8 mouse cellular contexts compared by ENCODE assay signal in genomic region chr3:130730189-130730653, GRCm38 (mm10). TPM values are rescaled to one million over a fixed set of nuclear protein-coding genes. Genes with fewer than 3 reads are reported as not detected.
DNase-seq lines count a peak whose midpoint lies in the region; ATAC-seq and TF ChIP-seq lines count a peak whose summit lies in the region.

TSS of gene Rpl34 (minus strand) at chr3:130730398.

- peak within 1 kb of the TSS; percentile 99 for H3K9ac ChIP-seq in heart, embryonic 11.5 days (ENCODE audit: low read depth, low read length)
- peak within 1 kb of the TSS; percentile 94 for H3K9ac ChIP-seq in kidney, embryonic 16.5 days (replicated peaks; ENCODE audit: low read length)
- peak within 1 kb of the TSS; percentile 94 for H3K9ac ChIP-seq in liver, adult 2 months (ENCODE audit: low read depth, low read length)

- H3K4me2 ChIP-seq in heart, embryonic 11.5 days, result peak within 1 kb of the TSS; percentile 86
- H3K4me2 ChIP-seq in kidney, embryonic 16.5 days (replicated peaks; ENCODE audit: low read depth, low read length), result peak within 1 kb of the TSS; percentile 72
- peak within 1 kb of the TSS; percentile 98 for H3K4me2 ChIP-seq in myocyte (ENCODE audit: low read depth)

- H3K4me3 ChIP-seq in C2C12 (ENCODE audit: insufficient read depth, poor library complexity, severe bottlenecking) (peak within 1 kb of the TSS; percentile 95), myocyte (peak within 1 kb of the TSS; percentile 76)
- H3K4me3 ChIP-seq in erythroblast, embryonic 14.5 days (replicated peaks), result peak within 1 kb of the TSS; percentile 83
- peak within 1 kb of the TSS; percentile 98 for H3K4me3 ChIP-seq in heart, embryonic 11.5 days (ENCODE audit: low read depth, low read length)
- peak within 1 kb of the TSS; percentile 94 for H3K4me3 ChIP-seq in kidney, embryonic 16.5 days (ENCODE audit: low read length)
- H3K4me3 ChIP-seq in liver, adult 2 months (ENCODE audit: insufficient read depth, low read depth, low read length), result peak within 1 kb of the TSS; percentile 82

- WGBS in heart, embryonic 11.5 days (ENCODE audit: insufficient replicate concordance), result under 1% methylated on average over 45 of the region's 45 CpGs
- under 1% methylated on average over 45 of the region's 45 CpGs for WGBS in kidney, embryonic 16.5 days
- under 1% methylated on average over 45 of the region's 45 CpGs for WGBS in liver, adult 2 months

- H3K4me1 ChIP-seq in erythroblast, embryonic 14.5 days (ENCODE audit: control insufficient read depth), result peaks cover 25% of the 10 kb centered on the region
- H3K4me1 ChIP-seq in heart, embryonic 11.5 days (ENCODE audit: control insufficient read depth, insufficient read depth, low read length), result peaks cover 12% of the 10 kb centered on the region; the same call in 1 of the 2 replicates
- H3K4me1 ChIP-seq in kidney, embryonic 16.5 days (ENCODE audit: insufficient read depth, low read length), result peaks cover 21% of the 10 kb centered on the region
- H3K4me1 ChIP-seq in liver, adult 2 months (ENCODE audit: control insufficient read depth, insufficient read depth, low read length), result peaks cover 3% of the 10 kb centered on the region; the same call in 1 of the 2 replicates

- TF ChIP-seq CTCF in C2C12 (IDR thresholded peaks at IDR 0.05; ENCODE audit: control insufficient read depth, insufficient read depth, insufficient read length), result no peak
- TF ChIP-seq CTCF in brain, embryonic 14.5 days (IDR thresholded peaks at IDR 0.05; ENCODE audit: borderline replicate concordance, extremely low read depth, insufficient read depth, insufficient read length), result no peak
- no peak for TF ChIP-seq CTCF in liver, adult 2 months (IDR thresholded peaks at IDR 0.05; ENCODE audit: low read depth, low read length)

- peaks cover 25% of the 10 kb centered on the region for H3K79me3 ChIP-seq in C2C12 (ENCODE audit: low read depth)

- TF ChIP-seq POLR2A in brain, embryonic 14.5 days (IDR thresholded peaks at IDR 0.05; ENCODE audit: borderline replicate concordance, extremely low read depth, insufficient read depth, insufficient read length, poor library complexity, severe bottlenecking), result peak; percentile 72; the same call in 1 of the 2 replicates
- peak; percentile 77 for TF ChIP-seq POLR2A in liver, adult 2 months (IDR thresholded peaks at IDR 0.05; ENCODE audit: extremely low read depth, insufficient read depth, low read length)
- peak; percentile 71 for TF ChIP-seq POLR2A in myocyte (IDR thresholded peaks at IDR 0.05; ENCODE audit: insufficient read length, low read depth)

- H3K79me2 ChIP-seq in C2C12 (ENCODE audit: control insufficient read depth, insufficient read depth), result peaks cover 34% of the 10 kb centered on the region
- peaks cover 6% of the 10 kb centered on the region for H3K79me2 ChIP-seq in liver, adult 2 months (ENCODE audit: control insufficient read depth, insufficient read depth, low read length)
- peaks cover 25% of the 10 kb centered on the region for H3K79me2 ChIP-seq in myocyte (ENCODE audit: control insufficient read depth, insufficient read depth)

- no peaks in the 10 kb centered on the region for H3K9me3 ChIP-seq in erythroblast, embryonic 14.5 days (ENCODE audit: control insufficient read depth, low read length)
- H3K9me3 ChIP-seq in heart, embryonic 11.5 days (replicated peaks; ENCODE audit: control insufficient read depth, low read length), result no peaks in the 10 kb centered on the region
- no peaks in the 10 kb centered on the region for H3K9me3 ChIP-seq in kidney, embryonic 16.5 days (ENCODE audit: low read length)

- peaks cover 41% of the 10 kb centered on the region for H3K36me3 ChIP-seq in C2C12 (ENCODE audit: control insufficient read depth, insufficient read depth)
- H3K36me3 ChIP-seq in erythroblast, embryonic 14.5 days (ENCODE audit: control insufficient read depth), result peaks cover 39% of the 10 kb centered on the region
- peaks cover 24% of the 10 kb centered on the region for H3K36me3 ChIP-seq in heart, embryonic 11.5 days (ENCODE audit: control insufficient read depth, insufficient read depth, low read length)
- H3K36me3 ChIP-seq in kidney, embryonic 16.5 days (ENCODE audit: insufficient read depth, low read length), result peaks cover 36% of the 10 kb centered on the region
- H3K36me3 ChIP-seq in liver, adult 2 months (ENCODE audit: control insufficient read depth, insufficient read depth, low read length), result peaks cover 35% of the 10 kb centered on the region
- peaks cover 30% of the 10 kb centered on the region for H3K36me3 ChIP-seq in myocyte (ENCODE audit: control insufficient read depth, insufficient read depth)
- peaks cover 11% of the 10 kb centered on the region; the same call in 1 of the 2 replicates for H3K36me3 ChIP-seq in splenic B cell, adult 2 months (ENCODE audit: control insufficient read depth, insufficient read depth, low read length, poor library complexity, severe bottlenecking)

- H3K27ac ChIP-seq in heart, embryonic 11.5 days (ENCODE audit: low read depth, low read length), result peak within 1 kb of the TSS; percentile 84
- H3K27ac ChIP-seq in kidney, embryonic 16.5 days (ENCODE audit: low read length), result peak within 1 kb of the TSS; percentile 87
- H3K27ac ChIP-seq in liver, adult 2 months (replicated peaks; ENCODE audit: insufficient read depth, low read depth, low read length), result peak within 1 kb of the TSS; percentile 58

- H3ac ChIP-seq in C2C12 (ENCODE audit: control insufficient read depth, insufficient read length, low read depth) (peak within 1 kb of the TSS; percentile 77), myocyte (ENCODE audit: control insufficient read depth, insufficient read length) (peak within 1 kb of the TSS; percentile 70)

- no peaks in the 10 kb centered on the region for H3K27me3 ChIP-seq in C2C12 (ENCODE audit: control insufficient read depth, insufficient read depth, insufficient read length)
- H3K27me3 ChIP-seq in erythroblast, embryonic 14.5 days (ENCODE audit: control insufficient read depth), result no peaks in the 10 kb centered on the region
- no peaks in the 10 kb centered on the region for H3K27me3 ChIP-seq in heart, embryonic 11.5 days (ENCODE audit: control insufficient read depth, insufficient read depth, low read length)
- no peaks in the 10 kb centered on the region; the same call in 1 of the 2 replicates for H3K27me3 ChIP-seq in kidney, embryonic 16.5 days (ENCODE audit: insufficient read depth, low read length)
- H3K27me3 ChIP-seq in liver, adult 2 months (ENCODE audit: control insufficient read depth, insufficient read depth, low read length), result no peaks in the 10 kb centered on the region
- H3K27me3 ChIP-seq in myocyte (ENCODE audit: control insufficient read depth, insufficient read depth, insufficient read length), result no peaks in the 10 kb centered on the region
- H3K27me3 ChIP-seq in splenic B cell, adult 2 months (ENCODE audit: control insufficient read depth, insufficient read depth, low read length, poor library complexity, severe bottlenecking), result no peaks in the 10 kb centered on the region

- DNase-seq in brain, embryonic 14.5 days (ENCODE audit: low read depth), result peak; percentile 99
- peak; percentile 84 for DNase-seq in liver, adult 2 months (ENCODE audit: extremely low read depth, low read depth, low spot score)
- DNase-seq in splenic B cell, adult 2 months (ENCODE audit: low read depth, low spot score), result peak; percentile 96

- ATAC-seq in heart, embryonic 11.5 days (replicated peaks; ENCODE audit: insufficient number of reproducible peaks, low FRiP score, low TSS enrichment), result peak; percentile 98
- peak; percentile 98 for ATAC-seq in kidney, embryonic 16.5 days (ENCODE audit: low FRiP score, low TSS enrichment)

TF ChIP-seq in C2C12, 6 proteins besides CTCF, POLR2A, EP300 and RAD21:
- TF ChIP-seq MYOG (IDR thresholded peaks at IDR 0.05; ENCODE audit: control insufficient read depth, extremely low read depth, insufficient read length) (no peak), USF1 (IDR thresholded peaks at IDR 0.05; ENCODE audit: low read depth) (peak; percentile 81)

TF ChIP-seq in myocyte, 11 proteins besides CTCF, POLR2A, EP300 and RAD21:
- peak; percentile 32 for TF ChIP-seq POLR2AphosphoS2 (IDR thresholded peaks at IDR 0.05; ENCODE audit: insufficient read length, low read depth)
- TF ChIP-seq CEBPB (IDR thresholded peaks at IDR 0.05; ENCODE audit: insufficient read depth, poor library complexity, severe bottlenecking), result no peak
- TF ChIP-seq MAX (IDR thresholded peaks at IDR 0.05; ENCODE audit: low read depth), result no peak
- no peak for TF ChIP-seq MYOD1 (IDR thresholded peaks at IDR 0.05; ENCODE audit: control insufficient read depth in 1 of 3, insufficient read length in 2 of 3, low read depth in 2 of 3)
- TF ChIP-seq TCF12 (IDR thresholded peaks at IDR 0.05; ENCODE audit: insufficient read depth, poor library complexity, severe bottlenecking), result no peak
- TF ChIP-seq MYOG (IDR thresholded peaks at IDR 0.05; ENCODE audit: control insufficient read depth in 1 of 3, insufficient read depth in 1 of 3, insufficient read length in 2 of 3, low read depth in 2 of 3), result peak in 1 of 3 experiments; percentile 12
- no peak for TF ChIP-seq E2F4 (IDR thresholded peaks at IDR 0.05; ENCODE audit: insufficient read depth)
- TF ChIP-seq SRF (IDR thresholded peaks at IDR 0.05; ENCODE audit: control insufficient read depth, insufficient read length, low read depth), result peak; percentile 15
- TF ChIP-seq USF1 (IDR thresholded peaks at IDR 0.05; ENCODE audit: low read depth), result peak; percentile 64
- TF ChIP-seq TCF3 (IDR thresholded peaks at IDR 0.05; ENCODE audit: insufficient read length, low read depth), result no peak
- TF ChIP-seq REST (IDR thresholded peaks at IDR 0.05; ENCODE audit: insufficient read depth, insufficient read length), result no peak

RNA-seq across cellular contexts. Expression of gene Rpl34, which starts in this region (rescaled TPM):
- 2,364 TPM for polyA plus RNA-seq in C2C12 (2012; fragmentation: generic; extraction: Trizol)
- polyA plus RNA-seq in brain, embryonic 14.5 days (2012; rRNA removed), result 1,791 and 2,202 TPM in 2 replicates
- 6.6 and 9.4 TPM in 2 replicates for polyA plus RNA-seq in erythroblast, embryonic 14.5 days (2012)
- polyA plus RNA-seq in heart, embryonic 11.5 days (2014; fragmentation: Nextera tagmentation; extraction: Ambion mirVana), result 614 and 626 TPM in 2 replicates
- polyA plus RNA-seq in kidney, embryonic 16.5 days (2015; fragmentation: Nextera tagmentation; extraction: Ambion mirVana), result 806 and 861 TPM in 2 replicates
- 688 and 745 TPM in 2 replicates for total RNA-seq in liver, adult 2 months (2014; rRNA removed)
- polyA plus RNA-seq in liver, adult 2 months (2012; rRNA removed), result 420 and 499 TPM in 2 replicates
- 1,847 TPM for polyA plus RNA-seq in myocyte (2012; fragmentation: generic; extraction: Trizol)

Comparison
In these comparisons a context has a peak if more than half of its experiments do, and no peak if none do; other contexts are left out.
1. Peak in every context shown above with its lines: DNase-seq, ATAC-seq, H3K4me3 ChIP-seq and H3K27ac ChIP-seq.
2. RNA of gene Rpl34 (polyA plus RNA-seq): 2,364 TPM in C2C12 (single experiment), 1,847 TPM in myocyte (single experiment), 1,791 to 2,202 TPM in brain, embryonic 14.5 days, 806 to 861 TPM in kidney, embryonic 16.5 days, 614 to 626 TPM in heart, embryonic 11.5 days and 420 to 499 TPM in liver, adult 2 months; 6.6 to 9.4 TPM in erythroblast, embryonic 14.5 days; every median in the first group is over 10 times any median in the second.